Mouse (Mus musculus): ENCODE measurements around the gene Klhl22. TPM values are rescaled to one million over a fixed set of nuclear protein-coding genes. Genes with fewer than 3 reads are reported as not detected.

The Klhl22 gene
- total RNA-seq, 2 experiments from 2014 or later = 10.6 to 12.8 TPM

- ATAC-seq (replicated peaks; ENCODE audit: poor library complexity) = no peak
Measured at GRCm38 (mm10) chr16:17753686-17754085, 5.7 kb upstream of the Klhl22 start.

- ATAC-seq (replicated peaks; ENCODE audit: poor library complexity) = no peak
Measured at GRCm38 (mm10) chr16:17757756-17758155, 1.7 kb upstream of the Klhl22 start.

GRCm38 (mm10) chr16:17758902-17759301 lies 516 bp upstream of the Klhl22 start:
- ATAC-seq (replicated peaks; ENCODE audit: poor library complexity) = peak; percentile 6; the same call in 1 of the 2 replicates

- no peak for ATAC-seq (replicated peaks; ENCODE audit: poor library complexity)
Measured at GRCm38 (mm10) chr16:17759813-17760321, 449 bp downstream of the Klhl22 start.

GRCm38 (mm10) chr16:17760657-17761056 lies 1.2 kb downstream of the Klhl22 start:
- peak; percentile 71 for ATAC-seq (replicated peaks; ENCODE audit: poor library complexity)

GRCm38 (mm10) chr16:17761074-17761473 lies 1.7 kb downstream of the Klhl22 start:
- peak; percentile 66 for ATAC-seq (replicated peaks; ENCODE audit: poor library complexity)

- 0 out of 2 replicates have a peak, but pooled peaks have one; percentile 10 for ATAC-seq (replicated peaks; ENCODE audit: poor library complexity)
Measured at GRCm38 (mm10) chr16:17764108-17764511, 4.7 kb downstream of the Klhl22 start.

GRCm38 (mm10) chr16:17768834-17769233 lies 9.4 kb downstream of the Klhl22 start:
- no peak for ATAC-seq (replicated peaks; ENCODE audit: poor library complexity)

GRCm38 (mm10) chr16:17771117-17771865 lies 11.9 kb downstream of the Klhl22 start:
- ATAC-seq (replicated peaks; ENCODE audit: poor library complexity) = 0 out of 2 replicates have a peak, but pooled peaks have one; percentile 37

- ATAC-seq (replicated peaks; ENCODE audit: poor library complexity) = peak; percentile 70
Measured at GRCm38 (mm10) chr16:17776828-17777227, 17.4 kb downstream of the Klhl22 start.

GRCm38 (mm10) chr16:17778223-17778622 lies 18.8 kb downstream of the Klhl22 start:
- no peak for ATAC-seq (replicated peaks; ENCODE audit: poor library complexity)

GRCm38 (mm10) chr16:17779692-17780091 lies 20.3 kb downstream of the Klhl22 start:
- ATAC-seq (replicated peaks; ENCODE audit: poor library complexity) = no peak

- 0 out of 2 replicates have a peak, but pooled peaks have one; percentile 29 for ATAC-seq (replicated peaks; ENCODE audit: poor library complexity)
Measured at GRCm38 (mm10) chr16:17785337-17785736, 25.9 kb downstream of the Klhl22 start.

GRCm38 (mm10) chr16:17792728-17793127 lies 33.3 kb downstream of the Klhl22 start:
- ATAC-seq (replicated peaks; ENCODE audit: poor library complexity) = no peak

- no peak for ATAC-seq (replicated peaks; ENCODE audit: poor library complexity)
Measured at GRCm38 (mm10) chr16:17794047-17794446, 34.6 kb downstream of the Klhl22 start.

GRCm38 (mm10) chr16:17795643-17796042 lies 36.2 kb downstream of the Klhl22 start:
- no peak for ATAC-seq (replicated peaks; ENCODE audit: poor library complexity)

GRCm38 (mm10) chr16:17796519-17796918 lies 37.1 kb downstream of the Klhl22 start:
- ATAC-seq (replicated peaks; ENCODE audit: poor library complexity) = peak; percentile 47; the same call in 1 of the 2 replicates

- ATAC-seq (replicated peaks; ENCODE audit: poor library complexity) = no peak
Measured at GRCm38 (mm10) chr16:17796971-17797811, 37.8 kb downstream of the Klhl22 start, which contains the start of gene Scarf2. Gene Scarf2 (plus strand): TSS chr16:17797282.

GRCm38 (mm10) chr16:17797812-17798311 lies 38.4 kb downstream of the Klhl22 start:
- ATAC-seq (replicated peaks; ENCODE audit: poor library complexity) = no peak

GRCm38 (mm10) chr16:17798321-17799180 lies 39.1 kb downstream of the Klhl22 start:
- no peak for ATAC-seq (replicated peaks; ENCODE audit: poor library complexity)

Data from megakaryocyte progenitor cell, adult 5-6 weeks (primary cell).